Mouse (Mus musculus): ENCODE data around the gene Ankrd13a. TPM values are rescaled to one million over a fixed set of nuclear protein-coding genes. Genes with fewer than 3 reads are reported as not detected.

Ankrd13a gene
- total and polyA plus RNA-seq, 3 experiments, result 73.8 to 123 (median 89.4) TPM

DNA sequence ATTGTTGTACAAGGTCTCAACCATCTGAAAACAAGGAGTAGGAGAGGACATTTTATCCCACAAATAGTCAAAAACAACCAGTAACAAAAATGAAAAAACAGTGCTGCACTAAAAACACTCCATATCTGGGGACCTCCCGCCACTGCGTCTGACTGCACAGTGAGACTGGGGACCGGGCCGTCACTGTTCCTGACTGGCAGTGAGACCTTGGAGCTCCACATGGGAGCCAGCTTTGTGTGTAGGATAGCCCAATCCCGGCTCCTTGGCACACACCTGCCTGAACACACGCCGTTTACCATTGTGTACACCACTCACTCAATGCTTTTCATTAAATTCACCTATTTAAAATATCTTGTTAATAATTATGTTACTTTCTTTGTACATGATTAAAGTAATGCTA is 7.3 kb upstream of the Ankrd13a start:
- Histone ChIP-seq H3K79me2 (replicated peaks; ENCODE audit: control insufficient read depth, extremely low read depth, insufficient read depth, poor library complexity, severe bottlenecking) (peaks cover 53% of the 10 kb centered on the region), H3K36me3 (replicated peaks in 1 of 2; ENCODE audit: control insufficient read depth in 1 of 2, insufficient read depth in 1 of 2, low read length in 1 of 2) (peaks cover 45 to 77% of the 10 kb centered on the region in 2 experiments), H3K9me3 (replicated peaks; ENCODE audit: low read length) (no peaks in the 10 kb centered on the region), H3K27ac (ENCODE audit: insufficient read depth, low read depth) (no peak overlapping the region), H3K4me2 (ENCODE audit: insufficient read depth, low read depth, poor library complexity, severe bottlenecking) (no peak overlapping the region), H3K9ac (ENCODE audit: insufficient read depth, low read depth) (no peak overlapping the region), H3K27me3 (replicated peaks) (no peaks in the 10 kb centered on the region), H3K4me3 (replicated peaks in 1 of 3; ENCODE audit: low read depth in 2 of 3, low read length in 2 of 3, poor library complexity in 1 of 3) (no peak overlapping the region), H3K4me1 (ENCODE audit: control insufficient read depth in 1 of 2, insufficient read depth in 2 of 2) (peaks cover 2 to 39% of the 10 kb centered on the region in 2 experiments; a peak in 3 of 4 replicates)
- no peak for TF ChIP-seq ZMIZ1 (IDR thresholded peaks at IDR 0.05; ENCODE audit: low read depth, low read length)
- no peak for TF ChIP-seq JUND (conservative IDR thresholded peaks at IDR 0.05; ENCODE audit: low read depth, low read length)
- no peak for TF ChIP-seq CHD1 (IDR thresholded peaks at IDR 0.05; ENCODE audit: low read depth, low read length)
- no peak for TF ChIP-seq ETS1 (conservative IDR thresholded peaks at IDR 0.05; ENCODE audit: low read depth, low read length)
- TF ChIP-seq ELF1 (IDR thresholded peaks at IDR 0.05; ENCODE audit: low read depth, low read length), result no peak
- TF ChIP-seq TBP (conservative IDR thresholded peaks at IDR 0.05; ENCODE audit: low read depth, low read length), result no peak
- TF ChIP-seq CHD2 (IDR thresholded peaks at IDR 0.05; ENCODE audit: low read length), result no peak
- no peak for TF ChIP-seq MAFK (IDR thresholded peaks at IDR 0.05; ENCODE audit: insufficient replicate concordance, low read length)
- no peak for TF ChIP-seq SMC3 (IDR thresholded peaks at IDR 0.05; ENCODE audit: low read depth, low read length)
- TF ChIP-seq PAX5 (IDR thresholded peaks at IDR 0.05; ENCODE audit: low read length), result no peak
- dilution Hi-C loops (cut with MboI; ENCODE audit: extremely low pct_ligation_motif_present, extremely low pct_unique_long_range_greater_than_20kb, low sequenced_read_pairs), result no loop called here
- no peak for DNase-seq (ENCODE audit: extremely low read depth)
- in situ Hi-C loops (cut with MboI; ENCODE audit: low pct_ligation_motif_present, low pct_unique_long_range_greater_than_20kb, low sequenced_read_pairs), result no loop called here

DNA sequence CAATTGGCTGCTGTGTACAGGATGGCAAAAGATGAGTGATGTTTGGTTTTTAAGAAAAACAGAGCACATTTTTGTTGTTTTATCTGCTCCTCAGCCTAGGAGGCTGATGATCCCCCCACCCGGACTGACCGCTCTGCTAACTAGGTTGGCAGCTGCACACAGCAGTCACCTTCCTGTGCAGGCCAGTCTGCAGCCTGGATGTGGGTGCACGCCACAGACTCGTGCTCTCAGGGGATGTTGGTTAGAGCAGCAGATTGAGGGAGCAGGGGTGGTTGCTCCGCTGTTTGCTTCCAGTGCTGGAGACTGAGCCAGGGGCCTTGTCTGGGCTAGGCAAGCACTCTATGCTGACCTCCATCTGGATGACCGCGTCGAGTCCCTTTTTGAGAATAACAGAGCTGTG is 4.7 kb upstream of the Ankrd13a start:
- H3K4me2 ChIP-seq (ENCODE audit: insufficient read depth, low read depth, poor library complexity, severe bottlenecking), result no peak overlapping the region
- no peaks in the 10 kb centered on the region for H3K9me3 ChIP-seq (replicated peaks; ENCODE audit: low read length)
- H3K4me3 ChIP-seq (replicated peaks in 1 of 3; ENCODE audit: low read depth in 2 of 3, low read length in 2 of 3, poor library complexity in 1 of 3), result no peak overlapping the region
- peaks cover 61% of the 10 kb centered on the region for H3K79me2 ChIP-seq (replicated peaks; ENCODE audit: control insufficient read depth, extremely low read depth, insufficient read depth, poor library complexity, severe bottlenecking)
- dilution Hi-C loops (cut with MboI; ENCODE audit: extremely low pct_ligation_motif_present, extremely low pct_unique_long_range_greater_than_20kb, low sequenced_read_pairs), result no loop called here
- peaks cover 24 to 51% of the 10 kb centered on the region in 2 experiments for H3K36me3 ChIP-seq (replicated peaks in 1 of 2; ENCODE audit: control insufficient read depth in 1 of 2, insufficient read depth in 1 of 2, low read length in 1 of 2)
- in situ Hi-C loops (cut with MboI; ENCODE audit: low pct_ligation_motif_present, low pct_unique_long_range_greater_than_20kb, low sequenced_read_pairs), result no loop called here
- no peak overlapping the region for H3K9ac ChIP-seq (ENCODE audit: insufficient read depth, low read depth)
- TF ChIP-seq CTCF (conservative IDR thresholded peaks at IDR 0.05 in 1 of 2, IDR thresholded peaks at IDR 0.05 in 1 of 2; ENCODE audit: low read depth in 2 of 2, low read length in 2 of 2) (no peak), POLR2A (IDR thresholded peaks at IDR 0.05; ENCODE audit: low read depth, low read length) (no peak), ZMIZ1 (IDR thresholded peaks at IDR 0.05; ENCODE audit: low read depth, low read length) (no peak), PAX5 (IDR thresholded peaks at IDR 0.05; ENCODE audit: low read length) (no peak), GABPA (IDR thresholded peaks at IDR 0.05; ENCODE audit: insufficient replicate concordance, low read depth, low read length) (no peak), TBP (conservative IDR thresholded peaks at IDR 0.05; ENCODE audit: low read depth, low read length) (no peak), JUN (IDR thresholded peaks at IDR 0.05; ENCODE audit: insufficient read depth, low read depth, low read length) (no peak)
- no peaks in the 10 kb centered on the region for H3K27me3 ChIP-seq (replicated peaks)
- peaks cover 2 to 39% of the 10 kb centered on the region in 2 experiments; a peak in 3 of 4 replicates for H3K4me1 ChIP-seq (ENCODE audit: control insufficient read depth in 1 of 2, insufficient read depth in 2 of 2)
- DNase-seq (ENCODE audit: extremely low read depth), result no peak
- no peak overlapping the region for H3K27ac ChIP-seq (ENCODE audit: insufficient read depth, low read depth)

DNA sequence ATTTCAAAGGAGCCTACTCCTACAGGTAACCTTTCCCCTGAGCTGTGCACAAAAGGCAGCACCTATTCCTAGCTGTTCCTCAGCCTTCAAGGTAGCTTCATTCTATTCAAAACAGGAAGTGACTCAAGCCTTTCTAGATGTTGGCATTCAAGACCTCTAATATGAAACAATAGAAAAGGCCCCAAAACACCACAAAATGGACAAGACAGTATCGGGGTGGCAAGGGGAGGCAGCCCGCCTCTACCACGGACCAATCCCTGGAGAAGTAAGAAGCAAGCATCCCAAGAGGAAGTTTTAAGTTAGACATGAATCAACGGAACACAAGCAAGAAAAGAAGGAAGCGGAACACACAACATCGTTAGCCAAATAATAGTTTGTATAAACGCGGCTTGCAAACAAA is 2.7 kb upstream of the Ankrd13a start:
- peak overlapping the region; percentile 82; the same call in 1 of the 2 replicates for H3K9ac ChIP-seq (ENCODE audit: insufficient read depth, low read depth)

More for the DNA sequence above, 2.7 kb upstream of the Ankrd13a start:
- Histone ChIP-seq H3K4me2 (ENCODE audit: insufficient read depth, low read depth, poor library complexity, severe bottlenecking) (peak overlapping the region; percentile 98), H3K27ac (ENCODE audit: insufficient read depth, low read depth) (no peak overlapping the region), H3K9me3 (replicated peaks; ENCODE audit: low read length) (no peaks in the 10 kb centered on the region), H3K4me1 (ENCODE audit: control insufficient read depth in 1 of 2, insufficient read depth in 2 of 2) (peaks cover 4 to 37% of the 10 kb centered on the region in 2 experiments), H3K27me3 (replicated peaks) (no peaks in the 10 kb centered on the region), H3K79me2 (replicated peaks; ENCODE audit: control insufficient read depth, extremely low read depth, insufficient read depth, poor library complexity, severe bottlenecking) (peaks cover 74% of the 10 kb centered on the region), H3K36me3 (replicated peaks in 1 of 2; ENCODE audit: control insufficient read depth in 1 of 2, insufficient read depth in 1 of 2, low read length in 1 of 2) (peaks cover 10 to 33% of the 10 kb centered on the region in 2 experiments), H3K4me3 (replicated peaks in 1 of 3; ENCODE audit: low read depth in 2 of 3, low read length in 2 of 3, poor library complexity in 1 of 3) (peak overlapping the region; percentile 74 to 91 (median 86))
- in situ Hi-C loops (cut with MboI; ENCODE audit: low pct_ligation_motif_present, low pct_unique_long_range_greater_than_20kb, low sequenced_read_pairs), result no loop called here
- dilution Hi-C loops (cut with MboI; ENCODE audit: extremely low pct_ligation_motif_present, extremely low pct_unique_long_range_greater_than_20kb, low sequenced_read_pairs), result no loop called here
- TF ChIP-seq JUND (conservative IDR thresholded peaks at IDR 0.05; ENCODE audit: low read depth, low read length) (no peak), ZC3H11A (IDR thresholded peaks at IDR 0.05; ENCODE audit: low read depth, low read length) (no peak), KAT2A (IDR thresholded peaks at IDR 0.05; ENCODE audit: insufficient replicate concordance, low read length) (no peak), SMC3 (IDR thresholded peaks at IDR 0.05; ENCODE audit: low read depth, low read length) (no peak), RAD21 (IDR thresholded peaks at IDR 0.05; ENCODE audit: low read depth, low read length) (no peak), POLR2AphosphoS2 (IDR thresholded peaks at IDR 0.05; ENCODE audit: low read depth, low read length) (no peak), SIN3A (IDR thresholded peaks at IDR 0.05; ENCODE audit: low read length) (no peak), JUN (IDR thresholded peaks at IDR 0.05; ENCODE audit: insufficient read depth, low read depth, low read length) (no peak), ZKSCAN1 (IDR thresholded peaks at IDR 0.05; ENCODE audit: borderline replicate concordance, low read depth, low read length) (no peak), TBP (conservative IDR thresholded peaks at IDR 0.05; ENCODE audit: low read depth, low read length) (no peak), ZMIZ1 (IDR thresholded peaks at IDR 0.05; ENCODE audit: low read depth, low read length) (no peak), MXI1 (IDR thresholded peaks at IDR 0.05; ENCODE audit: low read depth, low read length) (no peak), BHLHE40 (IDR thresholded peaks at IDR 0.05; ENCODE audit: low read depth, low read length) (no peak), USF1 (IDR thresholded peaks at IDR 0.05; ENCODE audit: low read depth, low read length) (no peak), ZNF384 (IDR thresholded peaks at IDR 0.05; ENCODE audit: low read depth, low read length) (no peak), HCFC1 (IDR thresholded peaks at IDR 0.05; ENCODE audit: low read depth, low read length) (no peak)
- no peak for DNase-seq (ENCODE audit: extremely low read depth)

Data from CH12.LX (cell line).